16 mouse cellular contexts compared by ENCODE assay signal in the genomic region with DNA sequence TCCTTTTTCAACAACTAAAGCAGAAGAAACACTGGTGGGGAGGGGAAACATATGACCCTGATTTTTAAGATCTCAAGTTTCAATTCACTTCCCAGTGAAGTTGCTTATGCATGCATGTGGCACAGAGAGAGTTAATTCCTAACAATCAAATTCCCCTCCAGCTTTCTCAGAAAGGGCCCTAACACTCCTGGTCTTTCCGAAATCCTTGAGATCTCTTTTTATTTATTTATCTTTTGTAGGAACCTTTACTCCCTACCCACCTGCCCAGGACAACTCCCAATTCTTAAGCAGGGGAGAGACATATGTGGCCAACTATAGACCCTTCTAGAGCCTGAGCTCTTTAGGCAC. TPM values are rescaled to one million over a fixed set of nuclear protein-coding genes. Genes with fewer than 3 reads are reported as not detected.
DNase-seq lines count a peak whose midpoint lies in the region; ATAC-seq and TF ChIP-seq lines count a peak whose summit lies in the region.
"Had no signal": no experiment of that assay in that cellular context is flagged by ENCODE, and none has a peak within 500 bp of the region (broad histone marks: within the 10 kb centered on the region; RNA-seq: fewer than 3 reads in every experiment).

No protein-coding gene starts in this region.

- intact Hi-C loops in gastrocnemius, postnatal 14 days (cut with DNase I; ENCODE audit: low total_unique reads), result no loop called here

- peak overlapping the region; percentile 34 for H3K4me3 ChIP-seq in forebrain, embryonic 12.5 days (replicated peaks)
- H3K4me3 ChIP-seq in hindbrain, embryonic 14.5 days (replicated peaks; ENCODE audit: low read length), result peak overlapping the region; percentile 91
- peak overlapping the region; percentile 30 for H3K4me3 ChIP-seq in midbrain, embryonic 16.5 days (ENCODE audit: low read depth, low read length)
- H3K4me3 ChIP-seq: kidney, embryonic 15.5 days; lung, embryonic 15.5 days had no signal

- WGBS in forebrain, embryonic 12.5 days, result 4% methylated on average over 1 of the region's 1 CpGs
- WGBS in hindbrain, embryonic 14.5 days, result 4% methylated on average over 1 of the region's 1 CpGs
- WGBS in midbrain, embryonic 16.5 days, result 12% methylated on average over 1 of the region's 1 CpGs

- peak overlapping the region; percentile 62 for H3K9ac ChIP-seq in forebrain, embryonic 12.5 days
- H3K9ac ChIP-seq in hindbrain, embryonic 14.5 days, result peak overlapping the region; percentile 66
- H3K9ac ChIP-seq in midbrain, embryonic 16.5 days (ENCODE audit: low read depth, low read length), result peak overlapping the region; percentile 72
- H3K9ac ChIP-seq: heart, embryonic 12.5 days; kidney, embryonic 15.5 days; lung, embryonic 15.5 days had no signal

- TF ChIP-seq POLR2A in brain, embryonic 14.5 days (IDR thresholded peaks at IDR 0.05; ENCODE audit: borderline replicate concordance, extremely low read depth, insufficient read depth, insufficient read length, poor library complexity, severe bottlenecking), result no peak

- DNase-seq in brain, embryonic 14.5 days (ENCODE audit: low read depth), result peak; percentile 58
- DNase-seq in hindbrain, embryonic 14.5 days (ENCODE audit: low spot score), result no peak
- DNase-seq in adrenal gland, postnatal 25 days, result no peak
- DNase-seq in gastrocnemius, postnatal 14 days, result no peak
- DNase-seq: cerebellum, adult 11 months; heart, postnatal 4 days; thymus, adult 18-20 months had no signal

- H3K27ac ChIP-seq in forebrain, embryonic 12.5 days, result peak overlapping the region; percentile 83
- peak overlapping the region; percentile 89 for H3K27ac ChIP-seq in hindbrain, embryonic 14.5 days
- H3K27ac ChIP-seq in midbrain, embryonic 16.5 days (ENCODE audit: low read length), result peak overlapping the region; percentile 72
- H3K27ac ChIP-seq: kidney, embryonic 15.5 days; lung, embryonic 15.5 days had no signal

- TF ChIP-seq CTCF in brain, embryonic 14.5 days (IDR thresholded peaks at IDR 0.05; ENCODE audit: borderline replicate concordance, extremely low read depth, insufficient read depth, insufficient read length), result no peak

- H3K4me1 ChIP-seq in forebrain, embryonic 12.5 days, result peaks cover 39% of the 10 kb centered on the region
- H3K4me1 ChIP-seq in hindbrain, embryonic 14.5 days (replicated peaks; ENCODE audit: control insufficient read depth, insufficient read depth, low read length), result peaks cover 40% of the 10 kb centered on the region
- H3K4me1 ChIP-seq in midbrain, embryonic 16.5 days (ENCODE audit: control insufficient read depth, insufficient read depth, low read length), result peaks cover 29% of the 10 kb centered on the region
- H3K4me1 ChIP-seq: lung, embryonic 15.5 days had no signal

- H3K36me3 ChIP-seq in forebrain, embryonic 12.5 days (replicated peaks), result no peaks in the 10 kb centered on the region
- no peaks in the 10 kb centered on the region for H3K36me3 ChIP-seq in hindbrain, embryonic 14.5 days (replicated peaks; ENCODE audit: control insufficient read depth, insufficient read depth)
- no peaks in the 10 kb centered on the region for H3K36me3 ChIP-seq in midbrain, embryonic 16.5 days (ENCODE audit: control insufficient read depth, insufficient read depth, low read length)
- H3K36me3 ChIP-seq: G1E; heart, embryonic 12.5 days; kidney, embryonic 15.5 days; lung, embryonic 15.5 days had no signal

- peak overlapping the region; percentile 70 for H3K4me2 ChIP-seq in forebrain, embryonic 12.5 days
- H3K4me2 ChIP-seq in hindbrain, embryonic 14.5 days (replicated peaks), result peak overlapping the region; percentile 79
- peak overlapping the region; percentile 73 for H3K4me2 ChIP-seq in midbrain, embryonic 16.5 days (ENCODE audit: low read length)
- H3K4me2 ChIP-seq: kidney, embryonic 15.5 days; lung, embryonic 15.5 days had no signal

- peaks cover 26% of the 10 kb centered on the region for H3K27me3 ChIP-seq in forebrain, embryonic 12.5 days
- no peaks in the 10 kb centered on the region for H3K27me3 ChIP-seq in hindbrain, embryonic 14.5 days (ENCODE audit: control insufficient read depth, insufficient read depth, low read length)
- no peaks in the 10 kb centered on the region for H3K27me3 ChIP-seq in midbrain, embryonic 16.5 days (ENCODE audit: control insufficient read depth, insufficient read depth, low read depth, low read length)

- no peaks in the 10 kb centered on the region for H3K9me3 ChIP-seq in forebrain, embryonic 12.5 days
- no peaks in the 10 kb centered on the region for H3K9me3 ChIP-seq in hindbrain, embryonic 14.5 days (ENCODE audit: control insufficient read depth, low read length)
- H3K9me3 ChIP-seq in midbrain, embryonic 16.5 days (replicated peaks; ENCODE audit: control insufficient read depth, low read length, poor library complexity, severe bottlenecking), result no peaks in the 10 kb centered on the region
- H3K9me3 ChIP-seq: G1E; heart, embryonic 12.5 days; kidney, embryonic 15.5 days; lung, embryonic 15.5 days had no signal

- no peak for ATAC-seq in forebrain, embryonic 12.5 days (ENCODE audit: low FRiP score)
- no peak for ATAC-seq in hindbrain, embryonic 14.5 days (ENCODE audit: low FRiP score)
- ATAC-seq in midbrain, embryonic 16.5 days, result no peak
- ATAC-seq in frontal cortex, adult (ENCODE audit: low TSS enrichment), result no peak

RNA-seq across cellular contexts. Expression of a gene that starts 7.3 kb away (rescaled TPM):
- 38.3 and 46.4 TPM in 2 replicates for polyA plus RNA-seq in brain, embryonic 14.5 days (2012; rRNA removed)
- 39.3 and 47.8 TPM in 2 replicates for polyA plus RNA-seq in forebrain, embryonic 12.5 days (2016; fragmentation: Nextera tagmentation; extraction: Ambion mirVana)
- 17.9 and 20.5 TPM in 2 replicates for polyA plus RNA-seq in hindbrain, embryonic 14.5 days (2014; fragmentation: Nextera tagmentation; extraction: Ambion mirVana)
- 33.4 and 35.5 TPM in 2 replicates for polyA plus RNA-seq in midbrain, embryonic 16.5 days (2015; fragmentation: Nextera tagmentation; extraction: Ambion mirVana)
- 0.06 TPM in 1 of 2 replicates, not detected in the other for total RNA-seq in adrenal gland, postnatal 25 days (2021)
- under 1 TPM; 0.13 to 0.14 TPM for total RNA-seq in gastrocnemius, postnatal 14 days (2021)
- total RNA-seq: heart, postnatal 4 days; liver, adult 2 months; megakaryocyte progenitor cell, adult 5-6 weeks had no signal
- polyA plus RNA-seq: G1E; liver, adult 2 months had no signal

Comparison
In these comparisons a context has a peak if more than half of its experiments do, and no peak if none do; other contexts are left out.
1. H3K4me3 ChIP-seq: peak in every context shown above with its lines; median percentile 91 in hindbrain, embryonic 14.5 days; 34 in forebrain, embryonic 12.5 days; 30 in midbrain, embryonic 16.5 days.